Mouse (Mus musculus): ENCODE measurements at regions not wholly inside any gene's neighbourhood (a gene's known extent, or its start where the extent isn't known, plus 50 kb on each side); places are given as distances from the start of the nearest gene placed in this dataset.

DNA sequence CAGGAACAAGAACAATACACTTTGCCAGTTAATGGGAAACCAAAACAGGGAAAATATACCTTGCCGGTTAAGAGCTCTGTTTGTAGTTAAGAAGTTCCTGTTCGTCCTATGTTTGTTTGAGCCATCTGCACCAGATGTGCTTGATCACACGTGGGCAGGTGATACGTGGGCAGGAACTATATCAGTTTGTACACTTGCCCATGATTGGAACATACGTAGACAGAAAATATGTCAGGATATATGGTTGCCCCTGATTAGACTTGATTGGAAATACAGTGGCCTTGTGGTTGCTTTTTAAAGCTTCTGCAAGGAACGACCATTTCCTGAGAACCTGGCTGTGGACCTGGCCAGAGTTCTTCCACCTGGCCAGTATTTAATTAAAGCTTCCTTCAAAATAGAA is 72.8 kb upstream of the Cpeb2 start:
- 33% methylated on average over 6 of the region's 6 CpGs for WGBS
- no peaks in the 10 kb centered on the region for H3K36me3 ChIP-seq (ENCODE audit: control insufficient read depth, insufficient read depth, low read length)
- no peak overlapping the region for H3K4me3 ChIP-seq (ENCODE audit: extremely low read depth, insufficient read depth, insufficient read length)
- no peak for TF ChIP-seq CTCF (IDR thresholded peaks at IDR 0.05; ENCODE audit: extremely low read depth, insufficient read depth, insufficient read length, insufficient replicate concordance)
- no peak for TF ChIP-seq POLR2A (IDR thresholded peaks at IDR 0.05; ENCODE audit: low read depth, low read length)
- H3K27me3 ChIP-seq (ENCODE audit: control insufficient read depth, insufficient read depth, low read length): no peaks in the 10 kb centered on the region
- H3K27ac ChIP-seq (ENCODE audit: insufficient read depth, low read length): no peak overlapping the region
- DNase-seq (ENCODE audit: low read depth in 1 of 2, low spot score in 2 of 2): no peak
- H3K4me1 ChIP-seq (ENCODE audit: control insufficient read depth, insufficient read depth, insufficient read length): no peaks in the 10 kb centered on the region

- WGBS: 73% methylated on average over 8 of the region's 8 CpGs
- Histone ChIP-seq H3K4me3 (ENCODE audit: extremely low read depth, insufficient read depth, insufficient read length) (no peak overlapping the region), H3K36me3 (ENCODE audit: control insufficient read depth, insufficient read depth, low read length) (no peaks in the 10 kb centered on the region), H3K4me1 (ENCODE audit: control insufficient read depth, insufficient read depth, insufficient read length) (no peaks in the 10 kb centered on the region), H3K27me3 (ENCODE audit: control insufficient read depth, insufficient read depth, low read length) (no peaks in the 10 kb centered on the region), H3K27ac (ENCODE audit: insufficient read depth, low read length) (no peak overlapping the region)
- TF ChIP-seq CTCF (IDR thresholded peaks at IDR 0.05; ENCODE audit: extremely low read depth, insufficient read depth, insufficient read length, insufficient replicate concordance) (no peak), POLR2A (IDR thresholded peaks at IDR 0.05; ENCODE audit: low read depth, low read length) (no peak)
- no peak for DNase-seq (ENCODE audit: low read depth in 1 of 2, low spot score in 2 of 2)
These were observed 51.5 kb upstream of the Cpeb2 start for GRCm38 (mm10) chr5:43181475-43181874.
